13 mouse cellular contexts compared by ENCODE assay signal in genomic region chr12:13176927-13177326, GRCm38 (mm10).
DNase-seq lines count a peak whose midpoint lies in the region; ATAC-seq and TF ChIP-seq lines count a peak whose summit lies in the region.
"Had no signal": no experiment of that assay in that cellular context is flagged by ENCODE, and none has a peak within 500 bp of the region (broad histone marks: within the 10 kb centered on the region; RNA-seq: fewer than 3 reads in every experiment).

No protein-coding gene starts in this region.

- no peak overlapping the region for H3K4me2 ChIP-seq in kidney, embryonic 14.5 days (replicated peaks; ENCODE audit: low read depth, low read length)
- no peak overlapping the region for H3K4me2 ChIP-seq in stomach, embryonic 14.5 days (replicated peaks; ENCODE audit: low read depth, low read length)
- no peak overlapping the region for H3K4me2 ChIP-seq in stomach, postnatal 0 days (replicated peaks; ENCODE audit: low read depth)
- H3K4me2 ChIP-seq in intestine, embryonic 14.5 days (ENCODE audit: low read length), result no peak overlapping the region
- H3K4me2 ChIP-seq: hindbrain, embryonic 12.5 days; liver, embryonic 11.5 days had no signal

- DNase-seq in kidney, adult 18-20 months, result no peak
- DNase-seq in stomach, postnatal 0 days (ENCODE audit: low spot score), result no peak
- peak; percentile 53 for DNase-seq in intestine, embryonic 14.5 days (ENCODE audit: low spot score)
- DNase-seq in yolk sac, embryonic 10.5 days (ENCODE audit: low spot score), result peak; percentile 67
- DNase-seq in neural tube, embryonic 10.5 days (ENCODE audit: extremely low spot score, low spot score), result no peak
- DNase-seq in kidney, adult 8-10 months, result no peak
- DNase-seq: cerebellum, adult 11-12 months; thymus, adult 18-20 months had no signal

- no peaks in the 10 kb centered on the region for H3K9me3 ChIP-seq in kidney, embryonic 14.5 days (ENCODE audit: control insufficient read depth, low read length)
- no peaks in the 10 kb centered on the region for H3K9me3 ChIP-seq in stomach, embryonic 14.5 days (ENCODE audit: control insufficient read depth, low read depth, low read length)
- no peaks in the 10 kb centered on the region for H3K9me3 ChIP-seq in stomach, postnatal 0 days (ENCODE audit: control insufficient read depth, low read length)
- H3K9me3 ChIP-seq in intestine, embryonic 14.5 days (ENCODE audit: control insufficient read depth, low read length), result no peaks in the 10 kb centered on the region
- H3K9me3 ChIP-seq: hindbrain, embryonic 12.5 days had no signal

- no peak for ATAC-seq in kidney, embryonic 14.5 days (ENCODE audit: low FRiP score, low TSS enrichment)
- ATAC-seq in stomach, embryonic 14.5 days (ENCODE audit: insufficient number of reproducible peaks, insufficient read depth, low FRiP score, low read depth), result no peak
- no peak for ATAC-seq in stomach, postnatal 0 days (ENCODE audit: low FRiP score, low TSS enrichment)
- ATAC-seq in intestine, embryonic 14.5 days (replicated peaks; ENCODE audit: low FRiP score, low TSS enrichment, low read depth), result 0 out of 2 replicates have a peak, but pooled peaks have one; percentile 44

- H3K27ac ChIP-seq in kidney, embryonic 14.5 days (ENCODE audit: low read depth, low read length), result peak overlapping the region; percentile 32; the same call in 1 of the 2 replicates
- peak overlapping the region; percentile 52; the same call in 1 of the 2 replicates for H3K27ac ChIP-seq in stomach, embryonic 14.5 days (ENCODE audit: low read length)
- H3K27ac ChIP-seq in stomach, postnatal 0 days (replicated peaks), result no peak overlapping the region
- H3K27ac ChIP-seq in intestine, embryonic 14.5 days (ENCODE audit: low read depth), result peak overlapping the region; percentile 12; the same call in 1 of the 2 replicates
- H3K27ac ChIP-seq: hindbrain, embryonic 12.5 days had no signal

- TF ChIP-seq EP300 in stomach, postnatal 0 days (optimal IDR thresholded peaks at IDR 0.05), result no peak

- H3K36me3 ChIP-seq in kidney, embryonic 14.5 days (ENCODE audit: control insufficient read depth, insufficient read depth, low read length), result no peaks in the 10 kb centered on the region
- no peaks in the 10 kb centered on the region for H3K36me3 ChIP-seq in stomach, embryonic 14.5 days (ENCODE audit: control insufficient read depth, insufficient read depth, low read length)
- no peaks in the 10 kb centered on the region for H3K36me3 ChIP-seq in stomach, postnatal 0 days (ENCODE audit: control insufficient read depth, insufficient read depth, low read length)
- H3K36me3 ChIP-seq in intestine, embryonic 14.5 days (ENCODE audit: control insufficient read depth, insufficient read depth, low read length), result no peaks in the 10 kb centered on the region
- H3K36me3 ChIP-seq: hindbrain, embryonic 12.5 days had no signal

- H3K4me3 ChIP-seq in kidney, embryonic 14.5 days (ENCODE audit: low read length), result no peak overlapping the region
- no peak overlapping the region for H3K4me3 ChIP-seq in stomach, embryonic 14.5 days (ENCODE audit: low read depth, low read length)
- no peak overlapping the region for H3K4me3 ChIP-seq in stomach, postnatal 0 days (ENCODE audit: low read depth, low read length)
- no peak overlapping the region for H3K4me3 ChIP-seq in intestine, embryonic 14.5 days (ENCODE audit: low read depth, low read length)
- H3K4me3 ChIP-seq: erythroblast, embryonic 14.5 days; hindbrain, embryonic 12.5 days had no signal

- no peak overlapping the region for H3K9ac ChIP-seq in kidney, embryonic 14.5 days (ENCODE audit: low read depth, low read length)
- H3K9ac ChIP-seq in stomach, embryonic 14.5 days (replicated peaks; ENCODE audit: low read depth, low read length), result no peak overlapping the region
- no peak overlapping the region for H3K9ac ChIP-seq in stomach, postnatal 0 days (ENCODE audit: low read length)
- H3K9ac ChIP-seq in intestine, embryonic 14.5 days (ENCODE audit: low read length), result no peak overlapping the region
- H3K9ac ChIP-seq: hindbrain, embryonic 12.5 days had no signal

- H3K4me1 ChIP-seq in kidney, embryonic 14.5 days (ENCODE audit: control insufficient read depth, insufficient read depth, low read length), result peaks cover 29% of the 10 kb centered on the region
- H3K4me1 ChIP-seq in stomach, embryonic 14.5 days (ENCODE audit: control insufficient read depth, insufficient read depth, low read length), result peaks cover 34% of the 10 kb centered on the region
- H3K4me1 ChIP-seq in stomach, postnatal 0 days (replicated peaks; ENCODE audit: control insufficient read depth, insufficient read depth), result no peaks in the 10 kb centered on the region
- H3K4me1 ChIP-seq in intestine, embryonic 14.5 days (replicated peaks; ENCODE audit: control insufficient read depth, insufficient read depth, low read length), result peaks cover 34% of the 10 kb centered on the region

- WGBS in kidney, embryonic 14.5 days, result 67% methylated on average over 3 of the region's 3 CpGs
- 36% methylated on average over 3 of the region's 3 CpGs for WGBS in stomach, embryonic 14.5 days
- WGBS in stomach, postnatal 0 days, result 48% methylated on average over 3 of the region's 3 CpGs
- WGBS in intestine, embryonic 14.5 days, result 22% methylated on average over 3 of the region's 3 CpGs

- no peak for TF ChIP-seq CTCF in stomach, postnatal 0 days (IDR thresholded peaks at IDR 0.05; ENCODE audit: low read depth)

- no peaks in the 10 kb centered on the region for H3K27me3 ChIP-seq in kidney, embryonic 14.5 days (ENCODE audit: control insufficient read depth, insufficient read depth, low read length)
- no peaks in the 10 kb centered on the region for H3K27me3 ChIP-seq in stomach, embryonic 14.5 days (ENCODE audit: control insufficient read depth, insufficient read depth, low read length)
- H3K27me3 ChIP-seq in stomach, postnatal 0 days (ENCODE audit: control insufficient read depth, insufficient read depth, low read length), result no peaks in the 10 kb centered on the region
- no peaks in the 10 kb centered on the region for H3K27me3 ChIP-seq in intestine, embryonic 14.5 days (replicated peaks; ENCODE audit: control insufficient read depth, insufficient read depth, low read length)
- H3K27me3 ChIP-seq: hindbrain, embryonic 12.5 days had no signal

Comparison
In these comparisons a context has a peak if more than half of its experiments do, and no peak if none do; other contexts are left out.
1. DNase-seq: peak in intestine, embryonic 14.5 days (single experiment) and yolk sac, embryonic 10.5 days (single experiment); none in kidney, adult 18-20 months (single experiment), stomach, postnatal 0 days (single experiment), neural tube, embryonic 10.5 days (single experiment) and kidney, adult 8-10 months (0 of 2).